8 mouse cellular contexts compared by ENCODE assay signal in genomic region chr11:48822768-48823512, GRCm38 (mm10). TPM values are rescaled to one million over a fixed set of nuclear protein-coding genes. Genes with fewer than 3 reads are reported as not detected.
A peak's percentile ranks its signal among the peaks of the same experiment; 100 is the strongest.
DNase-seq lines count a peak whose midpoint lies in the region; ATAC-seq and TF ChIP-seq lines count a peak whose summit lies in the region.

No protein-coding gene starts in this region.

- H3K4me1 ChIP-seq in CH12.LX (ENCODE audit: control insufficient read depth in 1 of 2, insufficient read depth in 2 of 2) = peaks cover 15 to 53% of the 10 kb centered on the region in 2 experiments
- H3K4me1 ChIP-seq in forebrain, postnatal 0 days (ENCODE audit: insufficient read depth) = 0 out of 2 replicates have a peak, but pooled peaks cover 6% of the 10 kb centered on the region
- H3K4me1 ChIP-seq in liver, embryonic 16.5 days (ENCODE audit: control insufficient read depth, low read depth, low read length) = peaks cover 17% of the 10 kb centered on the region

- peak overlapping the region; percentile 73 for H3K4me3 ChIP-seq in gastrocnemius, adult 2 months
- H3K4me3 ChIP-seq in CH12.LX (replicated peaks in 1 of 3; ENCODE audit: low read depth in 2 of 3, low read length in 2 of 3, poor library complexity in 1 of 3) = peak overlapping the region; percentile 48 to 64 (median 60)
- peak overlapping the region; percentile 33 for H3K4me3 ChIP-seq in forebrain, postnatal 0 days (ENCODE audit: low read depth, low read length)
- H3K4me3 ChIP-seq in liver, embryonic 16.5 days (ENCODE audit: low read depth, low read length) = peak overlapping the region; percentile 59

- TF ChIP-seq EP300 in CH12.LX (IDR thresholded peaks at IDR 0.05; ENCODE audit: low read length) = no peak

- peak overlapping the region; percentile 90 for H3K4me2 ChIP-seq in CH12.LX (ENCODE audit: insufficient read depth, low read depth, poor library complexity, severe bottlenecking)
- peak overlapping the region; percentile 55 for H3K4me2 ChIP-seq in forebrain, postnatal 0 days (ENCODE audit: low read depth)
- peak overlapping the region; percentile 86 for H3K4me2 ChIP-seq in liver, embryonic 16.5 days (ENCODE audit: low read depth, low read length)

- H3K27me3 ChIP-seq in CH12.LX (replicated peaks) = peaks cover 9% of the 10 kb centered on the region
- peaks cover 14% of the 10 kb centered on the region for H3K27me3 ChIP-seq in forebrain, postnatal 0 days (ENCODE audit: insufficient read depth, low read length)
- H3K27me3 ChIP-seq in liver, embryonic 16.5 days (ENCODE audit: control insufficient read depth, insufficient read depth, low read depth, low read length) = peaks cover 21% of the 10 kb centered on the region

- TF ChIP-seq CTCF in gastrocnemius, adult 2 months (IDR thresholded peaks at IDR 0.05) = no peak
- no peak for TF ChIP-seq CTCF in CH12.LX (conservative IDR thresholded peaks at IDR 0.05 in 1 of 2, IDR thresholded peaks at IDR 0.05 in 1 of 2; ENCODE audit: low read depth in 2 of 2, low read length in 2 of 2)
- TF ChIP-seq CTCF in forebrain, postnatal 0 days (IDR thresholded peaks at IDR 0.05; ENCODE audit: low read depth) = no peak

- no peak for TF ChIP-seq POLR2A in CH12.LX (IDR thresholded peaks at IDR 0.05; ENCODE audit: low read depth, low read length)

- in situ Hi-C loops in CH12.LX (cut with MboI; ENCODE audit: low pct_ligation_motif_present, low pct_unique_long_range_greater_than_20kb, low sequenced_read_pairs) = no loop called here

- intact Hi-C loops in gastrocnemius, adult 2 months (cut with DNase I) = no loop called here

- no peaks in the 10 kb centered on the region for H3K79me2 ChIP-seq in CH12.LX (replicated peaks; ENCODE audit: control insufficient read depth, extremely low read depth, insufficient read depth, poor library complexity, severe bottlenecking)

- no peak for DNase-seq in gastrocnemius, adult 2 months
- DNase-seq in gastrocnemius, adult 8-10 months (ENCODE audit: low spot score in 2 of 2) = no peak
- DNase-seq in CH12.LX (ENCODE audit: extremely low read depth) (no peak), adipocyte (ENCODE audit: low spot score) (no peak)
- no peak for DNase-seq in forebrain, postnatal 0 days
- no peak for DNase-seq in frontal cortex, postnatal 10 days (ENCODE audit: low spot score in 2 of 2)
- DNase-seq in embryo, embryonic 9.5 days (ENCODE audit: extremely low spot score) = no peak

- peak overlapping the region; percentile 63 for H3K9ac ChIP-seq in CH12.LX (ENCODE audit: insufficient read depth, low read depth)
- no peak overlapping the region for H3K9ac ChIP-seq in forebrain, postnatal 0 days
- no peak overlapping the region for H3K9ac ChIP-seq in liver, embryonic 16.5 days (ENCODE audit: low read depth, low read length)

- ATAC-seq in forebrain, postnatal 0 days = no peak
- ATAC-seq in liver, embryonic 16.5 days (ENCODE audit: low read depth) = no peak

- TF ChIP-seq RAD21 in CH12.LX (IDR thresholded peaks at IDR 0.05; ENCODE audit: low read depth, low read length) = no peak; the same call in 1 of the 2 replicates

- 37% methylated on average over 14 of the region's 14 CpGs for WGBS in forebrain, postnatal 0 days
- WGBS in liver, embryonic 16.5 days (ENCODE audit: insufficient replicate concordance) = 36% methylated on average over 14 of the region's 14 CpGs

- peaks cover 7% of the 10 kb centered on the region for H3K9me3 ChIP-seq in CH12.LX (replicated peaks; ENCODE audit: low read length)
- no peaks in the 10 kb centered on the region for H3K9me3 ChIP-seq in forebrain, postnatal 0 days (ENCODE audit: low read length)
- no peaks in the 10 kb centered on the region; the same call in 1 of the 2 replicates for H3K9me3 ChIP-seq in liver, embryonic 16.5 days (replicated peaks; ENCODE audit: control insufficient read depth, low read length)

- dilution Hi-C loops in CH12.LX (cut with MboI; ENCODE audit: extremely low pct_ligation_motif_present, extremely low pct_unique_long_range_greater_than_20kb, low sequenced_read_pairs) = no loop called here

- H3K27ac ChIP-seq in gastrocnemius, adult 2 months = peak overlapping the region; percentile 38; the same call in 1 of the 2 replicates
- no peak overlapping the region for H3K27ac ChIP-seq in CH12.LX (ENCODE audit: insufficient read depth, low read depth)
- no peak overlapping the region for H3K27ac ChIP-seq in forebrain, postnatal 0 days (ENCODE audit: low read depth, low read length)
- H3K27ac ChIP-seq in liver, embryonic 16.5 days (ENCODE audit: low read length) = no peak overlapping the region

- H3K36me3 ChIP-seq in CH12.LX (replicated peaks in 1 of 2; ENCODE audit: control insufficient read depth in 1 of 2, insufficient read depth in 1 of 2, low read length in 1 of 2) = no peaks in the 10 kb centered on the region
- no peaks in the 10 kb centered on the region for H3K36me3 ChIP-seq in forebrain, postnatal 0 days (ENCODE audit: insufficient read depth)
- H3K36me3 ChIP-seq in liver, embryonic 16.5 days (ENCODE audit: control insufficient read depth, insufficient read depth) = no peaks in the 10 kb centered on the region

TF ChIP-seq in CH12.LX, 34 proteins besides CTCF, POLR2A, EP300 and RAD21:
- peak; percentile 26; the same call in 1 of the 2 replicates for TF ChIP-seq TCF12 (IDR thresholded peaks at IDR 0.05; ENCODE audit: low read depth, low read length)
- no peak for TF ChIP-seq NRF1 (IDR thresholded peaks at IDR 0.05; ENCODE audit: low read depth, low read length)
- peak; percentile 39; the same call in 1 of the 2 replicates for TF ChIP-seq CHD1 (IDR thresholded peaks at IDR 0.05; ENCODE audit: low read depth, low read length)
- 0 out of 2 replicates have a peak, but pooled peaks have one; percentile 27 for TF ChIP-seq MAX (IDR thresholded peaks at IDR 0.05; ENCODE audit: low read length)
- peak; percentile 72 for TF ChIP-seq MXI1 (IDR thresholded peaks at IDR 0.05; ENCODE audit: low read depth, low read length)
- peak; percentile 25 for TF ChIP-seq ETS1 (conservative IDR thresholded peaks at IDR 0.05; ENCODE audit: low read depth, low read length)
- peak; percentile 66 for TF ChIP-seq SIN3A (IDR thresholded peaks at IDR 0.05; ENCODE audit: low read length)
- TF ChIP-seq USF1 (IDR thresholded peaks at IDR 0.05; ENCODE audit: low read depth, low read length) = 0 out of 2 replicates have a peak, but pooled peaks have one; percentile 4
- no peak for TF ChIP-seq ZNF384 (IDR thresholded peaks at IDR 0.05; ENCODE audit: low read depth, low read length)

RNA-seq across cellular contexts. Expression of gene Trim7, which starts 3.0 kb away (rescaled TPM):
- total RNA-seq in gastrocnemius, adult 2 months (2021) = 10 to 100 TPM; 25.9 to 51.8 TPM
- 10 to 100 TPM; 25.5 to 30.8 (median 29.7) TPM for total RNA-seq in gastrocnemius, adult 8-10 months (2022)
- total RNA-seq in CH12.LX (2012; rRNA removed) (20.8 and 34.6 TPM in 2 replicates), CH12.LX (2014; rRNA removed) (9.2 and 9.5 TPM in 2 replicates)
- 11.6 and 15.1 TPM in 2 replicates for polyA plus RNA-seq in CH12.LX (2012; ENCODE audit: insufficient read length, low read depth)
- 5.6 and 9.5 TPM in 2 replicates for total RNA-seq in forebrain, postnatal 0 days (2014; rRNA removed)
- polyA plus RNA-seq in forebrain, postnatal 0 days (2015; fragmentation: Nextera tagmentation; extraction: Ambion mirVana) = 1.9 and 2.5 TPM in 2 replicates
- polyA plus RNA-seq in liver, embryonic 16.5 days (2015; fragmentation: Nextera tagmentation; extraction: Ambion mirVana) = 0.11 and 0.14 TPM in 2 replicates

RNA-seq across cellular contexts. Expression of gene Gm12184, which starts 3.5 kb away (rescaled TPM):
- total RNA-seq in gastrocnemius, adult 2 months (2021) = 1 to 10 TPM; 1.5 to 2.2 TPM
- 1 to 10 TPM; 1.4 to 3.1 (median 1.8) TPM for total RNA-seq in gastrocnemius, adult 8-10 months (2022)
- 6.8 and 7.1 TPM in 2 replicates for total RNA-seq in CH12.LX (2012; rRNA removed)
- total RNA-seq in CH12.LX (2014; rRNA removed) = 51.6 and 61.0 TPM in 2 replicates
- polyA plus RNA-seq in CH12.LX (2012; ENCODE audit: insufficient read length, low read depth) = 5.6 and 17.1 TPM in 2 replicates
- total RNA-seq in forebrain, postnatal 0 days (2014; rRNA removed) = 8.0 and 9.3 TPM in 2 replicates
- 3.7 and 5.0 TPM in 2 replicates for polyA plus RNA-seq in forebrain, postnatal 0 days (2015; fragmentation: Nextera tagmentation; extraction: Ambion mirVana)
- 0.22 and 0.40 TPM in 2 replicates for polyA plus RNA-seq in liver, embryonic 16.5 days (2015; fragmentation: Nextera tagmentation; extraction: Ambion mirVana)

RNA-seq across cellular contexts. Expression of gene Trim41, which starts 5.8 kb away (rescaled TPM):
- 10 to 100 TPM; 19.9 to 23.6 TPM for total RNA-seq in gastrocnemius, adult 2 months (2021)
- total RNA-seq in gastrocnemius, adult 8-10 months (2022) = 10 to 100 TPM; 13.7 to 25.0 (median 20.8) TPM
- 30.2 and 36.0 TPM in 2 replicates for total RNA-seq in CH12.LX (2012; rRNA removed)
- total RNA-seq in CH12.LX (2014; rRNA removed) = 18.8 and 20.9 TPM in 2 replicates
- 51.6 and 63.7 TPM in 2 replicates for polyA plus RNA-seq in CH12.LX (2012; ENCODE audit: insufficient read length, low read depth)
- 42.2 and 47.1 TPM in 2 replicates for total RNA-seq in forebrain, postnatal 0 days (2014; rRNA removed)
- polyA plus RNA-seq in forebrain, postnatal 0 days (2015; fragmentation: Nextera tagmentation; extraction: Ambion mirVana) = 4.4 TPM in 2 replicates
- 1.6 and 1.8 TPM in 2 replicates for polyA plus RNA-seq in liver, embryonic 16.5 days (2015; fragmentation: Nextera tagmentation; extraction: Ambion mirVana)

RNA-seq across cellular contexts. Expression of gene Rack1, which starts 22.8 kb away (rescaled TPM):
- total RNA-seq in gastrocnemius, adult 2 months (2021) = 100 to 1,000 TPM; 383 to 424 TPM
- 100 to 1,000 TPM; 411 to 495 (median 459) TPM for total RNA-seq in gastrocnemius, adult 8-10 months (2022)
- total RNA-seq in CH12.LX (2012; rRNA removed) (5,582 and 6,330 TPM in 2 replicates), CH12.LX (2014; rRNA removed) (4,885 and 5,265 TPM in 2 replicates)
- polyA plus RNA-seq in CH12.LX (2012; ENCODE audit: insufficient read length, low read depth) = 3,744 and 4,313 TPM in 2 replicates
- 1,021 and 1,323 TPM in 2 replicates for total RNA-seq in forebrain, postnatal 0 days (2014; rRNA removed)
- 368 and 466 TPM in 2 replicates for polyA plus RNA-seq in forebrain, postnatal 0 days (2015; fragmentation: Nextera tagmentation; extraction: Ambion mirVana)
- polyA plus RNA-seq in liver, embryonic 16.5 days (2015; fragmentation: Nextera tagmentation; extraction: Ambion mirVana) = 395 and 402 TPM in 2 replicates

RNA-seq across cellular contexts. Expression of gene Irgm1, which starts 48.5 kb away (rescaled TPM):
- total RNA-seq in gastrocnemius, adult 2 months (2021) = 10 to 100 TPM; 13.5 to 14.4 TPM
- total RNA-seq in gastrocnemius, adult 8-10 months (2022) = 10 to 100 TPM; 12.0 to 13.7 (median 12.9) TPM
- total RNA-seq in CH12.LX (2012; rRNA removed) = 25.7 and 35.0 TPM in 2 replicates
- 58.1 and 63.8 TPM in 2 replicates for total RNA-seq in CH12.LX (2014; rRNA removed)
- 49.0 and 52.2 TPM in 2 replicates for polyA plus RNA-seq in CH12.LX (2012; ENCODE audit: insufficient read length, low read depth)
- total RNA-seq in forebrain, postnatal 0 days (2014; rRNA removed) = 3.0 and 6.7 TPM in 2 replicates
- 3.5 and 4.9 TPM in 2 replicates for polyA plus RNA-seq in forebrain, postnatal 0 days (2015; fragmentation: Nextera tagmentation; extraction: Ambion mirVana)
- 18.9 and 20.6 TPM in 2 replicates for polyA plus RNA-seq in liver, embryonic 16.5 days (2015; fragmentation: Nextera tagmentation; extraction: Ambion mirVana)
